Mouse (Mus musculus): ENCODE measurements around the gene Foxe1. TPM values are rescaled to one million over a fixed set of nuclear protein-coding genes. Genes with fewer than 3 reads are reported as not detected.

The Foxe1 gene
- polyA plus RNA-seq, 1 experiment from 2014 or later = 2.3 TPM

DNA sequence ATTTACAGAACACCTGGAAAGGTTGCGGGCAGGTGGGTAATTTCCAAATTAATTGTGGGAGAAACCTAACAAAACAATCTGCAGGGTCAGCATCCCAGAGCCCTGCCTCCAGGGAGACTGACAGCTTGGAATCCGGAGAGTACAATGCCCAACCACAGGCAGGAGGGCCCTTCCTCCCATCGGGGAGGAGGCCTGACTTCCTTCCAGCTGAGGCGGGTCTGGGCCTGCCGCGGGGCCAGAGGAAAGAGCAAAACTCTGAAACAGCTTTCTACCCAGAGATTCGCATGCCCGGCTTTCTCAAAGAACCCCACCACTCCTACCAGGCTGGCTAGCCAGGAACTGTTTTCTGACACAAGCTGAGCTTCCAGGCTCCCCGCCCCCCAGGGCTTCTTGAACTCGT lies 9.6 kb downstream of the Foxe1 start:
- peak; percentile 56 for DNase-seq (ENCODE audit: low spot score)
- WGBS = 6% methylated on average over 10 of the region's 10 CpGs

GRCm38 (mm10) chr4:46356351-46357133 lies 13.1 kb downstream of the Foxe1 start:
- H3K27me3 ChIP-seq (replicated peaks; ENCODE audit: low read depth, poor library complexity, severe bottlenecking) = peaks cover 59% of the 10 kb centered on the region
- DNase-seq (ENCODE audit: low spot score) = peak; percentile 83
- peaks cover 20% of the 10 kb centered on the region for H3K4me1 ChIP-seq
- no peak overlapping the region for H3K4me3 ChIP-seq
- no peaks in the 10 kb centered on the region for H3K9me3 ChIP-seq
- no peaks in the 10 kb centered on the region for H3K36me3 ChIP-seq (replicated peaks)
- 47% methylated on average over 12 of the region's 12 CpGs for WGBS
- no peak overlapping the region for H3K27ac ChIP-seq (replicated peaks)

More for the DNA sequence above, 9.6 kb downstream of the Foxe1 start:
- peaks cover 93% of the 10 kb centered on the region for H3K27me3 ChIP-seq (replicated peaks; ENCODE audit: low read depth, poor library complexity, severe bottlenecking)
- H3K36me3 ChIP-seq (replicated peaks) = no peaks in the 10 kb centered on the region
- H3K4me1 ChIP-seq = peaks cover 20% of the 10 kb centered on the region
- H3K27ac ChIP-seq (replicated peaks) = peak overlapping the region; percentile 71
- peak overlapping the region; percentile 28; the same call in 1 of the 2 replicates for H3K4me3 ChIP-seq
- no peaks in the 10 kb centered on the region for H3K9me3 ChIP-seq

DNA sequence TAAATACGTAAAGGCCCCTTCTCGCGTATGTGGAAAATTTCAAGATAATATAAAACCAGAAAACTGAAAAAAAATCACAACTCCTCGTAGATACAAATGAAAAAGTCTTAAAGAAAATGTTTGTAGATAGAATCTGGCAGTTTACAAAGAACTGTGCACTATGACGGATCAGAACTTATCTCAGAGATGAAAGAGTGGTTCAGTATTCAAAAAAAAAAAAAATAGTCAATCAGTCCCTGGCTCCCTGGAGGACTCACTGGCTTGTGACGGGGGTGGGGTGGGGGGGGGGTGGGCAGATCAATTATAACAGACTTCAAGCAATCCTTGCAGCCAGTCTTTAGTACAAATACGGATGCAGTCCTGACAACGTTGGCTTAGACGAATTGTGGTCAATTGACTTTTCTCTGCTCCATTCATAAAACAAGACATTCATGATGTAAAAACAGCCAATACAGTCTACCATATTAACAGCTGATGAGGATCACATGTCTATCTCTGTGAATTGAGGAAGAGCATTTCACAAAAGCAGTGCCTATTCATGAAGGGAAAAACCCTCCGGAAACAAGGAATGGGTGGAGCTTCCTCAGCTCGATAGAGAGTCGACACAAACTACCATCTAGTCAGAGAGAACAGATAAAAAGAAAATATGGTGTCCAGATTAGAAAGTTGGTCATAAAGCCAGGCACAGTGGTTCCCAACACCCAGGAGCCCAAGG lies 16.3 kb downstream of the Foxe1 start:
- H3K4me1 ChIP-seq = no peaks in the 10 kb centered on the region
- H3K27me3 ChIP-seq (replicated peaks; ENCODE audit: low read depth, poor library complexity, severe bottlenecking) = peaks cover 30% of the 10 kb centered on the region
- no peaks in the 10 kb centered on the region for H3K36me3 ChIP-seq (replicated peaks)
- no peak for DNase-seq (ENCODE audit: low spot score)
- no peaks in the 10 kb centered on the region for H3K9me3 ChIP-seq
- H3K4me3 ChIP-seq = no peak overlapping the region
- no peak overlapping the region for H3K27ac ChIP-seq (replicated peaks)
- 81% methylated on average over 12 of the region's 12 CpGs for WGBS

DNA sequence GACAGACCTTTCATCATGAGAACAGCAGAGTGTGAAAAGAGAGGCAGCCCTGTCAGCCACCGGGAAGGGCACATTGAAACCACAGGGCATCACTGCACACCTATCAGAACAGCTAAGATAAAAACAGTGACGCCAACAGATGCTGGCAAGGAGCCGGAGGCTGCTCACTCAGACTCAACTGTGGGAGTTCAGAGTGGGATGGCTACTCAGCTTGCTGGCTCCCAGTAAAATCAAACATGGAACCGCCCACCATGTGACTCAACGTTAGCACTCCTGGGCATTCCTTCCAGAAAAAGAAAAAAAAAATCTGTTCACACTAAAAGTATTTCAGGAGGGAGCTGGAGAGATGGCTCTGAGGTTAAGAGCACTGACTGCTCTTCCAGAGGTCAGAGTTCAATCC lies 17.8 kb downstream of the Foxe1 start:
- no peak overlapping the region for H3K4me3 ChIP-seq
- WGBS = 76% methylated on average over 5 of the region's 5 CpGs
- DNase-seq (ENCODE audit: low spot score) = no peak
- no peaks in the 10 kb centered on the region for H3K9me3 ChIP-seq
- no peak overlapping the region for H3K27ac ChIP-seq (replicated peaks)
- no peaks in the 10 kb centered on the region for H3K4me1 ChIP-seq
- peaks cover 29% of the 10 kb centered on the region for H3K27me3 ChIP-seq (replicated peaks; ENCODE audit: low read depth, poor library complexity, severe bottlenecking)
- H3K36me3 ChIP-seq (replicated peaks) = no peaks in the 10 kb centered on the region

- Histone ChIP-seq H3K4me3 (no peak overlapping the region), H3K36me3 (replicated peaks) (no peaks in the 10 kb centered on the region), H3K9me3 (no peaks in the 10 kb centered on the region), H3K4me1 (peaks cover 7% of the 10 kb centered on the region; the same call in 1 of the 2 replicates), H3K27ac (replicated peaks) (no peak overlapping the region), H3K27me3 (replicated peaks; ENCODE audit: low read depth, poor library complexity, severe bottlenecking) (peaks cover 42% of the 10 kb centered on the region)
- no peak for DNase-seq (ENCODE audit: low spot score)
- WGBS = 77% methylated on average over 2 of the region's 2 CpGs
These were observed 21.0 kb downstream of the Foxe1 start for GRCm38 (mm10) chr4:46364360-46364759.

GRCm38 (mm10) chr4:46367487-46367959 lies 24.1 kb downstream of the Foxe1 start:
- Histone ChIP-seq H3K4me1 (peaks cover 20% of the 10 kb centered on the region), H3K27me3 (replicated peaks; ENCODE audit: low read depth, poor library complexity, severe bottlenecking) (peaks cover 66% of the 10 kb centered on the region), H3K4me3 (no peak overlapping the region), H3K27ac (replicated peaks) (no peak overlapping the region), H3K9me3 (no peaks in the 10 kb centered on the region), H3K36me3 (replicated peaks) (no peaks in the 10 kb centered on the region)
- WGBS = 17% methylated on average over 12 of the region's 12 CpGs
- no peak for DNase-seq (ENCODE audit: low spot score)

- H3K27me3 ChIP-seq (replicated peaks; ENCODE audit: low read depth, poor library complexity, severe bottlenecking) = peaks cover 66% of the 10 kb centered on the region
- peaks cover 20% of the 10 kb centered on the region for H3K4me1 ChIP-seq
- no peak for DNase-seq (ENCODE audit: low spot score)
- H3K9me3 ChIP-seq = no peaks in the 10 kb centered on the region
- H3K36me3 ChIP-seq (replicated peaks) = no peaks in the 10 kb centered on the region
- H3K27ac ChIP-seq (replicated peaks) = no peak overlapping the region
- H3K4me3 ChIP-seq = no peak overlapping the region
- WGBS = 63% methylated on average over 4 of the region's 4 CpGs
These were observed 25.7 kb downstream of the Foxe1 start for GRCm38 (mm10) chr4:46369070-46369469.

GRCm38 (mm10) chr4:46370406-46370805 lies 27.0 kb downstream of the Foxe1 start:
- 44% methylated on average over 6 of the region's 6 CpGs for WGBS
- Histone ChIP-seq H3K4me3 (peak overlapping the region; percentile 48; the same call in 1 of the 2 replicates), H3K9me3 (no peaks in the 10 kb centered on the region), H3K27ac (replicated peaks) (peak overlapping the region; percentile 10; the same call in 1 of the 2 replicates), H3K36me3 (replicated peaks) (no peaks in the 10 kb centered on the region), H3K4me1 (peaks cover 24% of the 10 kb centered on the region), H3K27me3 (replicated peaks; ENCODE audit: low read depth, poor library complexity, severe bottlenecking) (peaks cover 59% of the 10 kb centered on the region)
- no peak for DNase-seq (ENCODE audit: low spot score)

DNA sequence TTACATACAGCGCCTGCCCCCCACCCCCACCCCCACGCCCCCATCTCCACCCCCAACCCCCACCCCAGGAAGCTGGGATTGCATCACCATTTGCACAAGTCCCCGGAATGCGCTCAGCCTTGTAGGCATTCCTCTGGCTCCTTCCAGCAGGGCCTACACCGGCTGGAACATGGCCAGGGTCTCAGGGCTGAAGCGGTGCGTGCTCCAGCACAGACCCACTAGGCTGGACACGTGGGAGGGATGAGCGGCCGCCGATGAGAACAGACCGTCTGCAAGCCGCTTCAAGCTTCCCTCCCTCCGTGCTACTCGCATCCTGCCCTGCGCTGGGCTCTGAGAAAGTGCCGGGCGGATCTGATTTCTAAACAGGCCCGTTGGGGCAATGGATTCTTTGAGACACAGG lies 27.6 kb downstream of the Foxe1 start:
- peaks cover 24% of the 10 kb centered on the region for H3K4me1 ChIP-seq
- H3K4me3 ChIP-seq = peak overlapping the region; percentile 48
- H3K27me3 ChIP-seq (replicated peaks; ENCODE audit: low read depth, poor library complexity, severe bottlenecking) = peaks cover 54% of the 10 kb centered on the region
- peak overlapping the region; percentile 76 for H3K27ac ChIP-seq (replicated peaks)
- WGBS = under 1% methylated on average over 19 of the region's 19 CpGs
- DNase-seq (ENCODE audit: low spot score) = peak; percentile 71
- no peaks in the 10 kb centered on the region for H3K9me3 ChIP-seq
- peaks cover 5% of the 10 kb centered on the region; the same call in 1 of the 2 replicates for H3K36me3 ChIP-seq (replicated peaks)

GRCm38 (mm10) chr4:46374455-46374854 lies 31.0 kb downstream of the Foxe1 start:
- no peak for DNase-seq (ENCODE audit: low spot score)
- Histone ChIP-seq H3K4me1 (peaks cover 17% of the 10 kb centered on the region), H3K36me3 (replicated peaks) (peaks cover 39% of the 10 kb centered on the region), H3K27ac (replicated peaks) (no peak overlapping the region; the same call in 1 of the 2 replicates), H3K4me3 (peak overlapping the region; percentile 54), H3K27me3 (replicated peaks; ENCODE audit: low read depth, poor library complexity, severe bottlenecking) (peaks cover 23% of the 10 kb centered on the region), H3K9me3 (no peaks in the 10 kb centered on the region)
- 56% methylated on average over 6 of the region's 6 CpGs for WGBS

DNA sequence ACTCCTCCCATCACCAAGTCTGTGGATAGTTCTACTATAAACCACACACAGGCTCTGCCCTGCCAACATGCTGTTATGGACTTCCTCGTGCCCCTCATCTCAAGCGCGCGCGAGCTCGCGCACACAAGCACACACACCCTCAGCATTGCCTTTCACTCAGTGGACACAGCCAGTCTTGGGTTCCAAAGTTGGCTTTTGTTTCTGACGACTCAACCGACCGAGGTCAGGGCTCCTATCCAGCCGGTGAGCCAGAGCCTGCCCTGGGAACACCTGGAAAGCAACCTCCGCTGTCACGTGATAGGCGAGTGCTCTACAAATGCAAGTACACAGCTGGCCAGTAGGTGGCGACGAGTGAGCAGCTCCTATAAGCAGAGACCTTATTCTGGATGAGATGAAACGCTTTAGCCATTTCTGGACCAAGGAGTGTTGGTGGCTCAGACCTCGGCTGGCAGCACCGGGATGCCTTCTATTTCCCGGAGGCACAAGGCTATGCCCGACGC lies 31.5 kb downstream of the Foxe1 start:
- 24% methylated on average over 22 of the region's 22 CpGs for WGBS
- Histone ChIP-seq H3K4me1 (peaks cover 17% of the 10 kb centered on the region), H3K27me3 (replicated peaks; ENCODE audit: low read depth, poor library complexity, severe bottlenecking) (peaks cover 19% of the 10 kb centered on the region), H3K27ac (replicated peaks) (no peak overlapping the region; the same call in 1 of the 2 replicates), H3K9me3 (no peaks in the 10 kb centered on the region), H3K4me3 (peak overlapping the region; percentile 54), H3K36me3 (replicated peaks) (peaks cover 43% of the 10 kb centered on the region)
- DNase-seq (ENCODE audit: low spot score) = peak; percentile 87

DNA sequence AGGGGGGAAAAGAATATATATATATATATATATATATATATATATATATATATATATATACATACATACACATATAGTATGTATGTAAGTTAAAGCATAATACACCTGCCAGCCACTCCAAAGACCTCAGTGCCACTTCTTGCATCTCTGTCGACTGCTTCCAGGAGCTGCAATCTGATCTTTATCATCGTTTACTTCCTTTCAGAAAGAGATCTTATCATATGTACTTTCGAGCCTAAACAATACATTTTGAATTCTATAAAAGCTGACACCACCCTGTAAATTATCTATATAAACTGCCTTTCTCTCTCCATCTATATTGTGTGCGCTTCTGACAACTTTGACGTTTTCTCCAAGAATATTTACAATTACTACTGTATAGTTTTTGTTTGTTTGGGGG lies 45.1 kb downstream of the Foxe1 start:
- Histone ChIP-seq H3K36me3 (replicated peaks) (peaks cover 33% of the 10 kb centered on the region), H3K4me1 (peaks cover 9% of the 10 kb centered on the region), H3K9me3 (no peaks in the 10 kb centered on the region), H3K27me3 (replicated peaks; ENCODE audit: low read depth, poor library complexity, severe bottlenecking) (no peaks in the 10 kb centered on the region), H3K4me3 (peak overlapping the region; percentile 75), H3K27ac (replicated peaks) (peak overlapping the region; percentile 98)
- WGBS = 41% methylated on average over 5 of the region's 5 CpGs
- DNase-seq (ENCODE audit: low spot score) = no peak

Measured in embryonic facial prominence, embryonic 10.5 days (tissue).